Mouse (Mus musculus) intestine, embryonic 15.5 days (tissue): Measurements from ENCODE around the gene Dnajb5. TPM values are rescaled to one million over a fixed set of nuclear protein-coding genes. Genes with fewer than 3 reads are reported as not detected.

Experiments
- ATAC-seq: fragments of 200-750 bp; cut with Nextera tagmentation; 2 replicates; pipeline ENCODE4 v1.8.0; 2017; ENCODE audit warnings: moderate TSS enrichment, moderate library complexity
- H3K27ac ChIP-seq: fragments of 300-500 bp; sonication (generic); 2 replicates; pipeline ENCODE4 v1.5.1; 2015; ENCODE audit warnings: mild to moderate bottlenecking, inconsistent platforms
- H3K27me3 ChIP-seq: fragments of 300-500 bp; sonication (generic); replicated peaks from 2 replicates; pipeline ENCODE4 v1.6.1; 2015; ENCODE audit warnings: inconsistent platforms
- H3K36me3 ChIP-seq: fragments of 300-500 bp; sonication (generic); 2 replicates; pipeline ENCODE4 v1.6.1; 2015; ENCODE audit warnings: inconsistent platforms
- H3K4me1 ChIP-seq: fragments of 300-500 bp; sonication (generic); replicated peaks from 2 replicates; pipeline ENCODE4 v1.6.1; 2015; ENCODE audit warnings: inconsistent platforms
- H3K4me2 ChIP-seq: fragments of 300-500 bp; sonication (generic); replicated peaks from 2 replicates; pipeline ENCODE4 v1.6.1; 2015; ENCODE audit warnings: mild to moderate bottlenecking, inconsistent platforms
- H3K4me3 ChIP-seq: fragments of 300-500 bp; sonication (generic); replicated peaks from 2 replicates; pipeline ENCODE4 v1.5.1; 2015; ENCODE audit warnings: inconsistent platforms
- H3K9ac ChIP-seq: fragments of 300-500 bp; sonication (generic); 2 replicates; pipeline ENCODE4 v1.6.1; 2015; ENCODE audit warnings: inconsistent platforms
- H3K9me3 ChIP-seq: fragments of 300-500 bp; sonication (generic); 2 replicates; pipeline ENCODE4 v1.6.1; 2016; ENCODE audit warnings: inconsistent platforms
- WGBS: fragments of 180-500 bp; shearing (Covaris S2); methylation state at CpG from one replicate; pipeline ENCODE4 v1.1.7; 2015; 5-methylcytosine and 5-hydroxymethylcytosine counted together
- polyA plus RNA-seq: library from polyadenylated mRNA; unstranded; fragments of >200 nt; fragmentation: Nextera tagmentation; extraction: Ambion mirVana; gene quantifications from 2 replicates; pipeline ENCODE4 v1.2.1, GENCODE M21; 2015

Gene Dnajb5
- polyA plus RNA-seq, 1 experiment from 2014 or later: 8.4 TPM

- Histone ChIP-seq H3K4me2 (no peak overlapping the region), H3K4me1 (peaks cover 3% of the 10 kb centered on the region), H3K9ac (no peak overlapping the region), H3K4me3 (no peak overlapping the region), H3K36me3 (no peaks in the 10 kb centered on the region), H3K27ac (no peak overlapping the region), H3K9me3 (no peaks in the 10 kb centered on the region), H3K27me3 (peaks cover 24% of the 10 kb centered on the region)
- 69% methylated on average over 2 of the region's 2 CpGs for WGBS
- ATAC-seq: no peak
Observed at GRCm38 (mm10) chr4:42921536-42921935, 28.1 kb upstream of the Dnajb5 start.

- 54% methylated on average over 6 of the region's 6 CpGs for WGBS
- ATAC-seq: no peak
- Histone ChIP-seq H3K9ac (no peak overlapping the region), H3K27ac (no peak overlapping the region), H3K36me3 (no peaks in the 10 kb centered on the region), H3K9me3 (no peaks in the 10 kb centered on the region), H3K4me3 (no peak overlapping the region), H3K4me2 (no peak overlapping the region), H3K4me1 (peaks cover 3% of the 10 kb centered on the region), H3K27me3 (peaks cover 19% of the 10 kb centered on the region)
Observed at GRCm38 (mm10) chr4:42922056-42922455, 27.6 kb upstream of the Dnajb5 start.

GRCm38 (mm10) chr4:42922461-42922860 is 27.2 kb upstream of the Dnajb5 start:
- peaks cover 16% of the 10 kb centered on the region for H3K27me3 ChIP-seq
- no peaks in the 10 kb centered on the region for H3K9me3 ChIP-seq
- WGBS: 76% methylated on average over 8 of the region's 8 CpGs
- no peak overlapping the region for H3K9ac ChIP-seq
- H3K36me3 ChIP-seq: no peaks in the 10 kb centered on the region
- no peak for ATAC-seq
- H3K4me1 ChIP-seq: peaks cover under 1% of the 10 kb centered on the region
- no peak overlapping the region for H3K4me3 ChIP-seq
- no peak overlapping the region for H3K27ac ChIP-seq
- no peak overlapping the region for H3K4me2 ChIP-seq

GRCm38 (mm10) chr4:42924095-42924710 is 25.4 kb upstream of the Dnajb5 start:
- Histone ChIP-seq H3K4me3 (no peak overlapping the region), H3K4me2 (no peak overlapping the region), H3K36me3 (no peaks in the 10 kb centered on the region), H3K4me1 (no peaks in the 10 kb centered on the region), H3K9ac (no peak overlapping the region), H3K9me3 (no peaks in the 10 kb centered on the region), H3K27ac (no peak overlapping the region), H3K27me3 (0 out of 2 replicates have a peak, but pooled peaks cover 3% of the 10 kb centered on the region)
- 80% methylated on average over 13 of the region's 13 CpGs for WGBS
- no peak for ATAC-seq

GRCm38 (mm10) chr4:42928209-42928608 is 21.4 kb upstream of the Dnajb5 start:
- no peak overlapping the region for H3K4me3 ChIP-seq
- no peaks in the 10 kb centered on the region for H3K36me3 ChIP-seq

GRCm38 (mm10) chr4:42928952-42929351 is 20.7 kb upstream of the Dnajb5 start:
- no peaks in the 10 kb centered on the region for H3K27me3 ChIP-seq
- WGBS: 87% methylated on average over 9 of the region's 9 CpGs
- H3K4me1 ChIP-seq: 0 out of 2 replicates have a peak, but pooled peaks cover 3% of the 10 kb centered on the region
- no peak overlapping the region for H3K9ac ChIP-seq
- H3K4me2 ChIP-seq: no peak overlapping the region
- no peaks in the 10 kb centered on the region for H3K36me3 ChIP-seq
- no peak overlapping the region for H3K27ac ChIP-seq
- H3K4me3 ChIP-seq: no peak overlapping the region
- no peaks in the 10 kb centered on the region for H3K9me3 ChIP-seq
- ATAC-seq: no peak

More at GRCm38 (mm10) chr4:42928209-42928608, 21.4 kb upstream of the Dnajb5 start:
- Histone ChIP-seq H3K27ac (no peak overlapping the region), H3K27me3 (no peaks in the 10 kb centered on the region), H3K4me1 (no peaks in the 10 kb centered on the region), H3K9me3 (no peaks in the 10 kb centered on the region), H3K9ac (no peak overlapping the region), H3K4me2 (no peak overlapping the region)
- 76% methylated on average over 5 of the region's 5 CpGs for WGBS
- ATAC-seq: no peak

GRCm38 (mm10) chr4:42932229-42932969 is 17.2 kb upstream of the Dnajb5 start:
- Histone ChIP-seq H3K36me3 (no peaks in the 10 kb centered on the region), H3K4me3 (no peak overlapping the region), H3K27ac (no peak overlapping the region), H3K9ac (no peak overlapping the region), H3K9me3 (no peaks in the 10 kb centered on the region), H3K27me3 (peaks cover 4% of the 10 kb centered on the region), H3K4me1 (0 out of 2 replicates have a peak, but pooled peaks cover 3% of the 10 kb centered on the region), H3K4me2 (no peak overlapping the region)
- no peak for ATAC-seq
- WGBS: 67% methylated on average over 8 of the region's 8 CpGs

GRCm38 (mm10) chr4:42933630-42934029 is 16.0 kb upstream of the Dnajb5 start:
- H3K27me3 ChIP-seq: peaks cover 9% of the 10 kb centered on the region
- H3K4me3 ChIP-seq: 0 out of 2 replicates have a peak overlapping the region, but pooled peaks have one; percentile 13
- 6% methylated on average over 22 of the region's 22 CpGs for WGBS
- ATAC-seq: peak; percentile 84
- peak overlapping the region; percentile 55 for H3K4me2 ChIP-seq
- no peaks in the 10 kb centered on the region for H3K9me3 ChIP-seq
- no peak overlapping the region for H3K9ac ChIP-seq
- H3K27ac ChIP-seq: no peak overlapping the region
- H3K4me1 ChIP-seq: 0 out of 2 replicates have a peak, but pooled peaks cover 3% of the 10 kb centered on the region
- H3K36me3 ChIP-seq: no peaks in the 10 kb centered on the region

- Histone ChIP-seq H3K9ac (no peak overlapping the region), H3K4me3 (no peak overlapping the region), H3K4me1 (no peaks in the 10 kb centered on the region), H3K27me3 (peaks cover 15% of the 10 kb centered on the region), H3K4me2 (no peak overlapping the region), H3K9me3 (no peaks in the 10 kb centered on the region), H3K36me3 (no peaks in the 10 kb centered on the region), H3K27ac (no peak overlapping the region)
- WGBS: 80% methylated on average over 7 of the region's 7 CpGs
- no peak for ATAC-seq
Observed at GRCm38 (mm10) chr4:42941396-42941795, 8.2 kb upstream of the Dnajb5 start.

- H3K9ac ChIP-seq: no peak overlapping the region
- H3K4me3 ChIP-seq: no peak overlapping the region
- no peaks in the 10 kb centered on the region for H3K36me3 ChIP-seq
- H3K27ac ChIP-seq: no peak overlapping the region
- WGBS: 68% methylated on average over 5 of the region's 5 CpGs
- H3K27me3 ChIP-seq: peaks cover 25% of the 10 kb centered on the region; the same call in 1 of the 2 replicates
- no peak for ATAC-seq
- no peaks in the 10 kb centered on the region for H3K4me1 ChIP-seq
- H3K4me2 ChIP-seq: no peak overlapping the region
- no peaks in the 10 kb centered on the region for H3K9me3 ChIP-seq
Observed at GRCm38 (mm10) chr4:42943341-42943740, 6.3 kb upstream of the Dnajb5 start.

GRCm38 (mm10) chr4:42944185-42944584 is 5.4 kb upstream of the Dnajb5 start:
- no peak overlapping the region for H3K4me3 ChIP-seq
- 85% methylated on average over 9 of the region's 9 CpGs for WGBS
- peaks cover 19% of the 10 kb centered on the region; the same call in 1 of the 2 replicates for H3K27me3 ChIP-seq
- no peak overlapping the region for H3K4me2 ChIP-seq
- ATAC-seq: no peak
- no peak overlapping the region for H3K27ac ChIP-seq
- H3K4me1 ChIP-seq: 0 out of 2 replicates have a peak, but pooled peaks cover 3% of the 10 kb centered on the region
- H3K9me3 ChIP-seq: no peaks in the 10 kb centered on the region
- no peaks in the 10 kb centered on the region for H3K36me3 ChIP-seq
- H3K9ac ChIP-seq: no peak overlapping the region

GRCm38 (mm10) chr4:42945043-42945442 is 4.6 kb upstream of the Dnajb5 start:
- Histone ChIP-seq H3K9me3 (no peaks in the 10 kb centered on the region), H3K4me3 (no peak overlapping the region), H3K9ac (no peak overlapping the region), H3K36me3 (no peaks in the 10 kb centered on the region), H3K4me1 (0 out of 2 replicates have a peak, but pooled peaks cover 3% of the 10 kb centered on the region), H3K27me3 (peaks cover 17% of the 10 kb centered on the region; the same call in 1 of the 2 replicates), H3K4me2 (no peak overlapping the region), H3K27ac (no peak overlapping the region)
- no peak for ATAC-seq
- WGBS: 3% methylated on average over 6 of the region's 6 CpGs
